Mouse (Mus musculus): ENCODE data around the gene Zfp839. TPM values are rescaled to one million over a fixed set of nuclear protein-coding genes. Genes with fewer than 3 reads are reported as not detected.
"Not testable (repeated sequence)": the region's sequence is repeated elsewhere in the genome, so short reads cannot be mapped to it uniquely, and the experiment has no call there.

Zfp839 gene
- polyA plus RNA-seq, 1 experiment from 2014 or later = 1.6 TPM

- no peak overlapping the region for H3K9ac ChIP-seq (ENCODE audit: low read depth, low read length)
- no peak overlapping the region for H3K4me3 ChIP-seq (ENCODE audit: low read depth, low read length)
- H3K27ac ChIP-seq (ENCODE audit: low read depth, low read length) = 0 out of 2 replicates have a peak overlapping the region, but pooled peaks have one; percentile 84
- 57% methylated on average over 1 of the region's 1 CpGs for WGBS
- no peaks in the 10 kb centered on the region for H3K27me3 ChIP-seq (replicated peaks; ENCODE audit: control insufficient read depth, insufficient read depth, low read length)
- peaks cover 18% of the 10 kb centered on the region for H3K36me3 ChIP-seq (ENCODE audit: control insufficient read depth, insufficient read depth)
- no peak for ATAC-seq
- H3K9me3 ChIP-seq (ENCODE audit: control insufficient read depth) = no peaks in the 10 kb centered on the region
- TF ChIP-seq CTCF (IDR thresholded peaks at IDR 0.05; ENCODE audit: low read depth) = no peak
- H3K4me2 ChIP-seq (replicated peaks; ENCODE audit: low read depth) = no peak overlapping the region; the same call in 1 of the 2 replicates
- H3K4me1 ChIP-seq (replicated peaks; ENCODE audit: control insufficient read depth, insufficient read depth, low read length) = peaks cover 7% of the 10 kb centered on the region; the same call in 1 of the 2 replicates
Measured at GRCm38 (mm10) chr12:110851923-110852322, 1.9 kb downstream of the Zfp839 start.

DNA sequence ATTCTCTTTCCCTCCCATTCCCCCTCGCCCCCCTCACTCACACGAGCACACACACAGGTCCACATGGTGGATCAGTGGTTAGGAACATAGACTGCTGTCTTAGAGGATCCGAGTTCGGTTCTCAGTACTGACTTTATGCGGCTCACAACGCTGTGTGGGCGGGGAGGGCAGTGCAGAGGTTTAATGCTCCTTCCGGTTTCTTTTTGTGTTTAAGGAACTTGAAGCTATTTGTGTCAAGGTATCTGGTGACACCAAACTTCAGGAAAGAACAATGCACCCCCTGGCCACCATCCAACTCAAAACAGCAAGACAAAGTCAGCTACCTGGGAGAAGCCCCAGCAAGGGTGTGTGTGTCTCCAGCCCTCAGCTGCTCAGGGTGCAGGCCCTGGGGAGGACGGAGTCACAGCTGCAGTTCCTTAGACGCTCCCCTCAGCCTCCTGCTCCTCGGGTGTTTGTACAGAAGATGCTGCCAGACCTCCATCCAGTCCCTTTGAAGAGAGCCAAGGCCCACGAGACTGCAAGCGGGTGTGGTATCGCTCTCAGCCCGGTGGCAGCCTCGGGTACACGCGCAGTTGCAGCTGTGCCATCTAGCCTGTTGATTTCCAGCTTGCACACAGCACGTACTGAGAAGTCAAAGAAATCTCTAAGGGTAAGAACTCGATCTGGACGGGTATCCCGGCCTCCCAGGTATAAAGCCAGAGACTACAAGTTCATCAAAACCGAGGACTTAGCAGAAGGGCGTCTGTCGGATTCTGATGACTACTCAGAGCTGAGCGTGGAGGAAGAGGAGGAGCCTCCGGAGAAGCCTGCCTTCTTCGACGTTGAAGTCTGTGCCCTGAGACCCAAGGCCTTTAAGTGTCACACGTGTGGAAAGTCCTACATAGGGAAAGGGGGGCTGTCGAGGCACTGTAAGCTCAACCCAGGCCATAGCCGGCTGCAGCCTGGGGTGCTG lies 5.0 kb downstream of the Zfp839 start:
- Histone ChIP-seq H3K4me3 (ENCODE audit: low read depth, low read length) (no peak overlapping the region), H3K4me2 (replicated peaks; ENCODE audit: low read depth) (no peak overlapping the region), H3K9me3 (ENCODE audit: control insufficient read depth) (no peaks in the 10 kb centered on the region), H3K27ac (ENCODE audit: low read depth, low read length) (no peak overlapping the region), H3K4me1 (replicated peaks; ENCODE audit: control insufficient read depth, insufficient read depth, low read length) (peaks cover 7% of the 10 kb centered on the region; the same call in 1 of the 2 replicates), H3K27me3 (replicated peaks; ENCODE audit: control insufficient read depth, insufficient read depth, low read length) (no peaks in the 10 kb centered on the region), H3K9ac (ENCODE audit: low read depth, low read length) (no peak overlapping the region), H3K36me3 (ENCODE audit: control insufficient read depth, insufficient read depth) (peaks cover 23% of the 10 kb centered on the region)
- WGBS = 91% methylated on average over 32 of the region's 32 CpGs
- TF ChIP-seq CTCF (IDR thresholded peaks at IDR 0.05; ENCODE audit: low read depth) = no peak
- ATAC-seq = no peak

DNA sequence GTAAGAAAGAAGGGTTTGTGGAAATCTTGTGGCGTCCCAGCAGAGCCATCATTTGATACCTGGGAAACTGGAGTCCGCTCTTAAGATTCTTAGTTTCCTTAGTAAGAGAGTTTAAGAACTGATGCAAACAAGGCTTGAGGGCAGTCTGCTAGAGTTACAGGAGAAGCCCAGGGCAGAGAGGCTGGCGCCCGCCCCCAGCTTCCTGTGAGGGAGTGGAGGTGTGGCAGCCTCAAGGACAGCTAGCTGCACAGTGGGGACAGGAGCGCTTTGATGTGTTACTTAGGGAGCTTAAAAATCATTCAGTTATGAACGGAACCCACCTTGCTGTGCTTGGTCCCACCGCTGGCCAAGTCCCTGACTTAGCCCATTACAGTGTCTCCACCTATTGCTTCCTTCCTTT lies 7.1 kb downstream of the Zfp839 start:
- no peak for TF ChIP-seq CTCF (IDR thresholded peaks at IDR 0.05; ENCODE audit: low read depth)
- Histone ChIP-seq H3K27me3 (replicated peaks; ENCODE audit: control insufficient read depth, insufficient read depth, low read length) (no peaks in the 10 kb centered on the region), H3K9ac (ENCODE audit: low read depth, low read length) (no peak overlapping the region), H3K4me3 (ENCODE audit: low read depth, low read length) (no peak overlapping the region), H3K9me3 (ENCODE audit: control insufficient read depth) (no peaks in the 10 kb centered on the region), H3K27ac (ENCODE audit: low read depth, low read length) (no peak overlapping the region), H3K4me2 (replicated peaks; ENCODE audit: low read depth) (no peak overlapping the region), H3K4me1 (replicated peaks; ENCODE audit: control insufficient read depth, insufficient read depth, low read length) (no peaks in the 10 kb centered on the region), H3K36me3 (ENCODE audit: control insufficient read depth, insufficient read depth) (peaks cover 29% of the 10 kb centered on the region)
- ATAC-seq = no peak
- WGBS = 82% methylated on average over 7 of the region's 7 CpGs

DNA sequence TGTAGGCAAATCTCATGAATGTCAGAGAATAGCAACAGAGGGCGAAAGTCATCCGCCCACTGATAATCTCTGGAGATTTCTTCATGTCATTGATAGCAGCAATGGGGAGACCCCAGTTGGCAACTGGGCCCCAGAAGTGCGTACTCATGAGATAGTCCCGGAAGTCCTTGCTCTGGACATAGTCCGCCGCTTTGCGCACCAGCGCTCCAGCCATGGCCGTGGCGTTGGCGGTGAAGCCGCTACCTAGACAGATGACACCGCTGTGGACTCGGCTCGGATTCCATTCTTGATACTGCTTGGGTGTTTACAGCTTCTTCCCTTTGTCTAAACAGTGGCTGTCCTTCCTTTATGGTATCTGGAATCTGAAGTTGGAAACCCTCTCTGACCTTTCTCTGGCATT lies 8.6 kb downstream of the Zfp839 start:
- 87% methylated on average over 15 of the region's 15 CpGs for WGBS
- not testable (repeated sequence) for ATAC-seq

DNA sequence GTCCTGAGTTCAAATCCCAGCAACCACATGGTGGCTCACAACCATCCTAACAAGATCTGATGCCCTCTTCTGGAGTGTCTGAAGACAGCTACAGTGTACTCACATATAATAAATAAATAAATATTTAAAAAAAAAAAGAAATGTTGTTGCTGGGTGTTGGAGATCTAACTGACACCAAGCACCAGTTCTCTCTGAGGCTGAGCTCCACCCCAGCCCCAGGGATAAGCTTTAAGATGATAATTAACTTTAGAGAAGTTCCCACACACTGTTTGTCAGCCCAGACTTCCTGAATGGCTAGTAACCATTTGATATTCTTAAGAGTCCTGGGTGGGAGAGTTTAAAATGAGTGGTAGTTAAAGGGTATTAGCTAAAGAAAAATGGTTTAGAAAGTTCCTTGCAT lies 10.2 kb downstream of the Zfp839 start:
- TF ChIP-seq CTCF (IDR thresholded peaks at IDR 0.05; ENCODE audit: low read depth) = no peak
- H3K9ac ChIP-seq (ENCODE audit: low read depth, low read length) = no peak overlapping the region
- H3K4me1 ChIP-seq (replicated peaks; ENCODE audit: control insufficient read depth, insufficient read depth, low read length) = no peaks in the 10 kb centered on the region
- ATAC-seq = no peak
- H3K36me3 ChIP-seq (ENCODE audit: control insufficient read depth, insufficient read depth) = peaks cover 44% of the 10 kb centered on the region
- no peak overlapping the region for H3K4me3 ChIP-seq (ENCODE audit: low read depth, low read length)
- no peaks in the 10 kb centered on the region for H3K9me3 ChIP-seq (ENCODE audit: control insufficient read depth)
- H3K27me3 ChIP-seq (replicated peaks; ENCODE audit: control insufficient read depth, insufficient read depth, low read length) = no peaks in the 10 kb centered on the region
- no peak overlapping the region for H3K27ac ChIP-seq (ENCODE audit: low read depth, low read length)
- no peak overlapping the region for H3K4me2 ChIP-seq (replicated peaks; ENCODE audit: low read depth)

More for the DNA sequence above, 8.6 kb downstream of the Zfp839 start:
- H3K4me2 ChIP-seq (replicated peaks; ENCODE audit: low read depth); H3K27me3 ChIP-seq (replicated peaks; ENCODE audit: control insufficient read depth, insufficient read depth, low read length); H3K9ac ChIP-seq (ENCODE audit: low read depth, low read length); H3K9me3 ChIP-seq (ENCODE audit: control insufficient read depth); H3K4me3 ChIP-seq (ENCODE audit: low read depth, low read length); H3K27ac ChIP-seq (ENCODE audit: low read depth, low read length); H3K4me1 ChIP-seq (replicated peaks; ENCODE audit: control insufficient read depth, insufficient read depth, low read length): not testable (repeated sequence)
- peaks cover 38% of the 10 kb centered on the region for H3K36me3 ChIP-seq (ENCODE audit: control insufficient read depth, insufficient read depth)

GRCm38 (mm10) chr12:110861256-110861655 lies 11.2 kb downstream of the Zfp839 start:
- 55% methylated on average over 7 of the region's 7 CpGs for WGBS
- Histone ChIP-seq H3K27ac (ENCODE audit: low read depth, low read length) (no peak overlapping the region), H3K36me3 (ENCODE audit: control insufficient read depth, insufficient read depth) (peaks cover 43% of the 10 kb centered on the region)

More at GRCm38 (mm10) chr12:110861256-110861655, 11.2 kb downstream of the Zfp839 start:
- TF ChIP-seq CTCF (IDR thresholded peaks at IDR 0.05; ENCODE audit: low read depth) = no peak
- H3K9me3 ChIP-seq (ENCODE audit: control insufficient read depth) = no peaks in the 10 kb centered on the region
- no peak overlapping the region for H3K4me2 ChIP-seq (replicated peaks; ENCODE audit: low read depth)
- no peak overlapping the region for H3K4me3 ChIP-seq (ENCODE audit: low read depth, low read length)
- H3K27me3 ChIP-seq (replicated peaks; ENCODE audit: control insufficient read depth, insufficient read depth, low read length) = no peaks in the 10 kb centered on the region
- H3K4me1 ChIP-seq (replicated peaks; ENCODE audit: control insufficient read depth, insufficient read depth, low read length) = no peaks in the 10 kb centered on the region
- H3K9ac ChIP-seq (ENCODE audit: low read depth, low read length) = no peak overlapping the region
- ATAC-seq = no peak
